Mouse (Mus musculus) embryonic facial prominence, embryonic 11.5 days (tissue): ENCODE data around the gene St6galnac5. TPM values are rescaled to one million over a fixed set of nuclear protein-coding genes. Genes with fewer than 3 reads are reported as not detected.

Source experiments
- ATAC-seq: fragments of 200-750 bp; cut with Nextera tagmentation; replicated peaks from 2 replicates; pipeline ENCODE4 v1.8.0; 2017; ENCODE audit warnings: low read depth; ENCODE audit not compliant: insufficient number of reproducible peaks, low FRiP score, low TSS enrichment
- DNase-seq: peaks from one replicate; pipeline ENCODE4 v3.0.0-alpha.2; 2015; ENCODE audit warnings: low spot score
- H3K27ac ChIP-seq: fragments of 300-500 bp; sonication (generic); replicated peaks from 2 replicates; pipeline ENCODE4 v1.5.1; 2014; ENCODE audit warnings: mild to moderate bottlenecking, low read depth, low read length, control low read depth
- H3K27me3 ChIP-seq: fragments of 300-500 bp; sonication (generic); 2 replicates; pipeline ENCODE4 v1.6.1; 2014; ENCODE audit warnings: mild to moderate bottlenecking, low read length, moderate library complexity, mixed read lengths; ENCODE audit not compliant: control insufficient read depth, insufficient read depth
- H3K36me3 ChIP-seq: fragments of 300-500 bp; sonication (generic); replicated peaks from 2 replicates; pipeline ENCODE4 v1.6.1; 2014; ENCODE audit warnings: low read depth, mild to moderate bottlenecking, low read length, moderate library complexity, mixed read lengths; ENCODE audit not compliant: control insufficient read depth, insufficient read depth
- H3K4me1 ChIP-seq: fragments of 300-500 bp; sonication (generic); 2 replicates; pipeline ENCODE4 v1.6.1; 2014; ENCODE audit warnings: low read length, mixed read lengths; ENCODE audit not compliant: control insufficient read depth, insufficient read depth
- H3K4me2 ChIP-seq: fragments of 300-500 bp; sonication (generic); 2 replicates; pipeline ENCODE4 v1.6.1; 2014; ENCODE audit warnings: low read depth, mild to moderate bottlenecking, control low read depth, low read length, moderate library complexity
- H3K4me3 ChIP-seq: fragments of 300-500 bp; sonication (generic); 2 replicates; pipeline ENCODE4 v1.5.1; 2014; ENCODE audit warnings: low read depth, low read length, control low read depth
- H3K9ac ChIP-seq: fragments of 300-500 bp; sonication (generic); replicated peaks from 2 replicates; pipeline ENCODE4 v1.6.1; 2014; ENCODE audit warnings: mild to moderate bottlenecking, control low read depth, low read length
- H3K9me3 ChIP-seq: fragments of 300-500 bp; sonication (generic); replicated peaks from 2 replicates; pipeline ENCODE4 v1.6.1; 2016; ENCODE audit warnings: mild to moderate bottlenecking, low read length, inconsistent platforms, mixed read lengths; ENCODE audit not compliant: control insufficient read depth
- WGBS: fragments of 180-500 bp; shearing (Covaris S2); extraction: QIAGEN DNeasy Blood & Tissue Kit; methylation state at CpG from one replicate; pipeline ENCODE4 v1.1.7; 2014; 5-methylcytosine and 5-hydroxymethylcytosine counted together
- polyA plus RNA-seq: library from polyadenylated mRNA; unstranded; fragments of >200 nt; fragmentation: Nextera tagmentation; extraction: Ambion mirVana; gene quantifications from 2 replicates; pipeline ENCODE4 v1.2.1, GENCODE M21; 2014

Gene St6galnac5
- polyA plus RNA-seq, 1 experiment from 2014 or later, result 1.3 TPM

DNA sequence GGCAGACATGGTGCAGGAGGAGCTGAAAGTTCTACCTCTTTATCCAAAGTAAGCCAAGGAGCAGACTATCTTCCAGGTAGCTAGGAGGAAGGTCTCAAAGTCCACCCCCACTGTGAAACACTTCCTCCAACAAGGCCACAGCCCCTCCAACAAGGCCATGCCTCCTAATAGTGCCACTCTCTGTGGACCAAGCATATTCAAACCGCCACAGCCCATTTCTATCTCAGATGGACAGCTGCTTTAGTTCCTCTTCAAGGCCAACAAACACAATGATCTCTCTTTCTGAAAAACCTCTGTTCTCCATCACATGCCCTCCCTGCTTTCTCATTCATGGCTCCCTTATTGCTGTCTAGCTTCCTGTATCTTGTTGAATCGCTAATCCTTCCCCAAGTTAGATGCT is 49.5 kb downstream of the St6galnac5 start:
- Histone ChIP-seq H3K4me2 (no peak overlapping the region), H3K9ac (no peak overlapping the region), H3K4me1 (no peaks in the 10 kb centered on the region), H3K4me3 (no peak overlapping the region), H3K36me3 (no peaks in the 10 kb centered on the region), H3K9me3 (no peaks in the 10 kb centered on the region), H3K27ac (no peak overlapping the region), H3K27me3 (no peaks in the 10 kb centered on the region)
- ATAC-seq (no peak), DNase-seq (no peak)
- 88% methylated on average over 2 of the region's 2 CpGs for WGBS

DNA sequence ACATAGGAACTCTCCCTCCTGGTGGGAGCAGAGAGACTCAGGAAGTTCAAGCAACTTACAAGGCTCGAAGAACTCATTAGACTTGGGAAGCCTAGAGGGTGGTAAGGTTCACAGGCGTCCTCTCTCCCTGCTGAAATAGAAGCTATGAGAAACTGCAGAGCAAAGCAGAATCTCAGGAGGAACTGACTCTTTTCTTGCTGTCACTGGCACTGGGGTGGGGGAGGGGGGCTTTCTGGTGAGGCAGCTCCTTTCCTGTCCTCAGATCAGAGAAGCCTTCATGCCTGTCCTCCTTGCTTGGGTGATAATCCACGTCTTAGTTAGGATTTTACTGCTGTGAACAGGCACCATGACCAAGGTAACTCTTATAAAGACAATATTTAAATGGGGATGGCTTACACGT is 50.0 kb downstream of the St6galnac5 start:
- Histone ChIP-seq H3K4me2 (no peak overlapping the region), H3K9ac (no peak overlapping the region), H3K27me3 (no peaks in the 10 kb centered on the region), H3K36me3 (no peaks in the 10 kb centered on the region), H3K9me3 (no peaks in the 10 kb centered on the region), H3K4me3 (no peak overlapping the region), H3K4me1 (no peaks in the 10 kb centered on the region), H3K27ac (no peak overlapping the region)
- WGBS, result 81% methylated on average over 4 of the region's 4 CpGs
- DNase-seq (no peak), ATAC-seq (no peak)

DNA sequence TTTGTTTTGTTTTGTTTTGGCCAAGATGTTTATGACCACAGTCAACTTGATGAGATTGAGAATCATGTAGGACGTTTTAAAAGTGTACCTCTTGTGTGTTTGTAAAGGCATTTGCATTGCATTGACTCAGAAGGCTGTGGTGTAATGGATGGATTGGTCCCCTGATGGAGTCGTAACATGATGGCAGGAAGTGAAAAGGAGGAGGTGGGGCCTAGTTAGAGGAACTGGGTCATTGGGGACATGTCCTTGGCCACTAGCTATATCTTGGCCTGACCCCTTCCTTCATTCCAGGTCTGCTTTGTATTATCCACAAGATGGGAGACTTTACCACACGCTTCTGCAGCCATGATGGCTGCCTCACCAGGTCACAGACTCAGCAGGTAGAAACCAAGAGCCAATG is 50.7 kb downstream of the St6galnac5 start:
- H3K27me3 ChIP-seq, result no peaks in the 10 kb centered on the region
- no peaks in the 10 kb centered on the region for H3K36me3 ChIP-seq
- ATAC-seq (no peak), DNase-seq (no peak)
- H3K4me2 ChIP-seq, result no peak overlapping the region
- no peak overlapping the region for H3K4me3 ChIP-seq
- no peak overlapping the region for H3K27ac ChIP-seq
- no peaks in the 10 kb centered on the region for H3K9me3 ChIP-seq
- 79% methylated on average over 3 of the region's 3 CpGs for WGBS
- no peaks in the 10 kb centered on the region for H3K4me1 ChIP-seq
- no peak overlapping the region for H3K9ac ChIP-seq

- DNase-seq (no peak), ATAC-seq (0 out of 2 replicates have a peak, but pooled peaks have one; percentile 25)
- no peaks in the 10 kb centered on the region for H3K27me3 ChIP-seq
- no peaks in the 10 kb centered on the region for H3K36me3 ChIP-seq
- no peak overlapping the region for H3K27ac ChIP-seq
- no peaks in the 10 kb centered on the region for H3K4me1 ChIP-seq
- H3K9ac ChIP-seq, result no peak overlapping the region
- WGBS, result 79% methylated on average over 7 of the region's 7 CpGs
- no peak overlapping the region for H3K4me2 ChIP-seq
- no peaks in the 10 kb centered on the region for H3K9me3 ChIP-seq
- H3K4me3 ChIP-seq, result no peak overlapping the region
Observed at GRCm38 (mm10) chr3:152929788-152930281, 52.2 kb downstream of the St6galnac5 start.

DNA sequence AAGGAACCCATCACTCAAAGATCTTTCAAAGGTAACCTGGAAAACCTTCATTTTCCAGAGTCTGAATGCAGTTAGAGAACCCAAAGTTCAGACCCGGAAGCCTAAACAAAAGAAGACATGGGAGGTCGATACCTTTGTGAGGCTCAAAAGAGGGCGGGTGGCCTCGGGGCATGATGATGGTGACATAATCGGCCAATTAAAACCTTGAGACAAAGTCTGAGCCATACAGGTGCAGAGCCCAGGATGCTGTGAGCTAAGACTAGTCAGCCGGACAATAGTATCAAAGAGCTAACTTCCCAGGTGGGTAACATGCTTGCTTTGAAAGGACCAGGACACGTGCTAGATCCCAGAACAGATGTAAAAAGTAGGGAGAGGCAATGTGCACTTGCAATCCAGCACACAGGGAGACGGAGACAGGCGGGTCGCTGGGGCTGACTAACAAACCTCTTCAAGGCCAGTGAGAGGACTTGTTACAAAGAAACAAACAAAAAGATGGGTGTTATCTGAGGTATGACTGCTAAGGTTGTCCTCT is 52.7 kb downstream of the St6galnac5 start:
- peak; percentile 3 for DNase-seq
- H3K27me3 ChIP-seq, result no peaks in the 10 kb centered on the region
- H3K4me3 ChIP-seq, result no peak overlapping the region
- WGBS, result 62% methylated on average over 10 of the region's 10 CpGs
- H3K9ac ChIP-seq, result no peak overlapping the region
- no peaks in the 10 kb centered on the region for H3K9me3 ChIP-seq
- H3K4me2 ChIP-seq, result no peak overlapping the region
- no peaks in the 10 kb centered on the region for H3K4me1 ChIP-seq
- H3K27ac ChIP-seq, result no peak overlapping the region
- ATAC-seq, result no peak
- H3K36me3 ChIP-seq, result no peaks in the 10 kb centered on the region

DNA sequence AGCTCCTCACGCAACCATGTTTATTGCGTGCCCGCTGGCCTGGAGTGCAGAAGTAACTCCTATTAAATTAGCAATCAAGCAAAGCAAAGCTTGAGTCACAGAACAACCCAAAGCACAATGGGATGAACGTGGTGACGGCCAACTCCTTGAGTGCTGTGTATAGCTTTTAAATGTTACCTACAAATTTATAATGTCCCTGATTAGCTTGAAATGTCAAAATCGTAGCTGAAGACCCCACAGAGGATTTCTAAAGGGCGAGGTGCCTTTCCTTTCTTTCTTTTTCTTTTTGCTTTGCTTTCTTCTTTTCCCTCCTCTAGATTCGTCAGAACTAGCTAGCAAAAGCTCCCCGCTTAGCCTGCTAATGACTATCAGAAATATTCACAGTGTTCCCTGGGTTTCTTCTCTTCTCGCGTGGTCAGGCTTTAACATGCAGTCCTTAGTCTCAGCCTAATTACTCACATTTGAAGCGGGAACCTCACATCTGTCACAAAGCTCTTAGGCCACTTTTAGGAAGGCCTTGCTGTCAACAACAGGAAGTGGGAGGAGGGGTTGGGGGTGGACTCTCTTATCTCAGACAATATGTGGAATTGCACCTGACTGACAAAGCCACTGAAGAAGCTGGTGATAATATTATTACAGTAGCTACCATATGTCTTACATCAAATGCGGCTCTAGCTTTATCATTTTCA is 53.6 kb downstream of the St6galnac5 start:
- no peak overlapping the region for H3K4me2 ChIP-seq
- H3K27me3 ChIP-seq, result no peaks in the 10 kb centered on the region
- no peaks in the 10 kb centered on the region for H3K4me1 ChIP-seq
- DNase-seq, result peak; percentile 33
- H3K9me3 ChIP-seq, result no peaks in the 10 kb centered on the region
- no peak for ATAC-seq
- H3K4me3 ChIP-seq, result no peak overlapping the region
- 63% methylated on average over 13 of the region's 13 CpGs for WGBS
- no peak overlapping the region for H3K9ac ChIP-seq
- no peak overlapping the region for H3K27ac ChIP-seq
- H3K36me3 ChIP-seq, result no peaks in the 10 kb centered on the region

GRCm38 (mm10) chr3:152926166-152926565 is 55.9 kb downstream of the St6galnac5 start:
- Histone ChIP-seq H3K36me3 (no peaks in the 10 kb centered on the region), H3K27me3 (no peaks in the 10 kb centered on the region), H3K4me1 (no peaks in the 10 kb centered on the region), H3K4me3 (no peak overlapping the region), H3K9ac (no peak overlapping the region), H3K4me2 (no peak overlapping the region), H3K9me3 (no peaks in the 10 kb centered on the region), H3K27ac (no peak overlapping the region)
- DNase-seq (no peak), ATAC-seq (no peak)
- 69% methylated on average over 4 of the region's 4 CpGs for WGBS

DNA sequence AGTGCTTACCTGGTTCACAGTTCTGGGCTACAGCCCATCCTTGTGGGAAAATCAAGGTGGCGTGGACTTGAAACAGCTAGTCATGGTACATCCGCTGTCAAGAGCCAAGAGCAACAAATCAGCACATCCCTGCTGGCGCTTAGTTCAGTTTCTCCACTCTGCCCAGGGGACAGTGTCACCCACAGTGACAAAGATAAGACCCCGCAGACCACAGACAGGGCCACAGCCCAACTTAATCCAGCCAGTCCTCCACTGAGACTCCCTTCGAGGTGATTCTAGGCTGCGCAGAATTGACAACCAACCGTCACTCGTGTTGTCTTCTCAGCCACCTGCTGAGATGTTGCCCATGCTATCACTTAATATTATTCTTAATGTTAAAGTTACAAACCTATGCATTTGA is 56.7 kb downstream of the St6galnac5 start:
- Histone ChIP-seq H3K27ac (no peak overlapping the region), H3K27me3 (no peaks in the 10 kb centered on the region), H3K36me3 (no peaks in the 10 kb centered on the region), H3K4me3 (no peak overlapping the region), H3K4me2 (no peak overlapping the region), H3K4me1 (no peaks in the 10 kb centered on the region), H3K9me3 (no peaks in the 10 kb centered on the region), H3K9ac (no peak overlapping the region)
- ATAC-seq, result no peak
- whole genome bisulfite sequencing, result 90% methylated on average over 8 of the region's 8 CpGs
- no peak for DNase-seq
